Mouse (Mus musculus) CH12.LX (cell line): ENCODE data around the gene Oaz1. TPM values are rescaled to one million over a fixed set of nuclear protein-coding genes. Genes with fewer than 3 reads are reported as not detected.
"Not testable (repeated sequence)": the region's sequence is repeated elsewhere in the genome, so short reads cannot be mapped to it uniquely, and the experiment has no call there.

Source experiments
- DNase-seq: peaks from one replicate; pipeline ENCODE4 v3.0.0-alpha.2; 2013; ENCODE audit errors: extremely low read depth
- H3K27ac ChIP-seq: 2 replicates; pipeline ENCODE4 v1.5.1; 2012; ENCODE audit warnings: low read depth, mild to moderate bottlenecking, control low read depth, moderate library complexity; ENCODE audit not compliant: insufficient read depth
- H3K27me3 ChIP-seq: replicated peaks from 2 replicates; pipeline ENCODE3; 2012; ENCODE audit warnings: inconsistent platforms
- H3K36me3 ChIP-seq, 2 experiments: replicated peaks in 1 of 2; 2 replicates each; pipeline versions ENCODE3 to v1.6.1; 2012; ENCODE audit warnings: inconsistent platforms in 1 of 2, low read length in 1 of 2, mild to moderate bottlenecking in 1 of 2, mixed read lengths in 1 of 2, moderate library complexity in 1 of 2; ENCODE audit not compliant: control insufficient read depth in 1 of 2, insufficient read depth in 1 of 2
- H3K4me1 ChIP-seq, 2 experiments: 2 replicates each; pipeline ENCODE4 v1.6.1; 2012; ENCODE audit warnings: inconsistent platforms in 1 of 2, moderate library complexity in 1 of 2; ENCODE audit not compliant: insufficient read depth in 2 of 2, control insufficient read depth in 1 of 2
- H3K4me2 ChIP-seq: 2 replicates; pipeline ENCODE4 v1.6.1; 2012; ENCODE audit warnings: low read depth, mild to moderate bottlenecking, control low read depth; ENCODE audit not compliant: poor library complexity, insufficient read depth, severe bottlenecking
- H3K4me3 ChIP-seq, 3 experiments: fragments of 150-350 bp in 1 of 3; sonication (generic) in 1 of 3; replicated peaks in 1 of 3; 2 replicates each; pipeline versions ENCODE3 to v1.5.1; 2011 to 2012; ENCODE audit warnings: low read depth in 2 of 3, low read length in 2 of 3, mild to moderate bottlenecking in 2 of 3, moderate library complexity in 2 of 3, control low read depth in 1 of 3, improper control_type of control experiment in 1 of 3, inconsistent platforms in 1 of 3, mixed read lengths in 1 of 3; ENCODE audit not compliant: poor library complexity in 1 of 3
- H3K79me2 ChIP-seq: replicated peaks from 2 replicates; pipeline ENCODE4 v1.6.1; 2012; ENCODE audit warnings: mild to moderate bottlenecking, moderate library complexity; ENCODE audit not compliant: control insufficient read depth, poor library complexity, insufficient read depth, severe bottlenecking; ENCODE audit errors: extremely low read depth
- H3K9ac ChIP-seq: 2 replicates; pipeline ENCODE4 v1.6.1; 2012; ENCODE audit warnings: low read depth, mild to moderate bottlenecking, control low read depth, moderate library complexity; ENCODE audit not compliant: insufficient read depth
- H3K9me3 ChIP-seq: replicated peaks from 2 replicates; pipeline ENCODE3; 2012; ENCODE audit warnings: low read length, inconsistent platforms, mixed read lengths
- CHD2 ChIP-seq: IDR thresholded peaks from 2 replicates; pipeline ENCODE4 v1.6.1; 2011; ENCODE audit warnings: low read length, improper control_type of control experiment
- CTCF ChIP-seq, 2 experiments: IDR thresholded peaks in 1 of 2; conservative IDR thresholded peaks in 1 of 2; 2 replicates each; pipeline ENCODE4 v1.5.1; 2011 to 2012; ENCODE audit warnings: low read depth in 2 of 2, low read length in 2 of 2, improper control_type of control experiment in 1 of 2, inconsistent platforms in 1 of 2, mild to moderate bottlenecking in 1 of 2, moderate library complexity in 1 of 2
- E2F4 ChIP-seq: IDR thresholded peaks from 2 replicates; pipeline ENCODE4 v1.6.1; 2011; ENCODE audit warnings: low read depth, low read length, improper control_type of control experiment; ENCODE audit not compliant: insufficient replicate concordance
- EP300 ChIP-seq: IDR thresholded peaks from 2 replicates; pipeline ENCODE4 v1.6.1; 2011; ENCODE audit warnings: low read length, improper control_type of control experiment
- JUN ChIP-seq: IDR thresholded peaks from 2 replicates; pipeline ENCODE4 v1.6.1; 2011; ENCODE audit warnings: low read depth, mild to moderate bottlenecking, low read length, improper control_type of control experiment, moderate library complexity; ENCODE audit not compliant: insufficient read depth
- KAT2A ChIP-seq: IDR thresholded peaks from 2 replicates; pipeline ENCODE4 v1.6.1; 2012; ENCODE audit warnings: low read length, improper control_type of control experiment, inconsistent platforms; ENCODE audit not compliant: insufficient replicate concordance
- MAZ ChIP-seq: IDR thresholded peaks from 2 replicates; pipeline ENCODE4 v1.6.1; 2012; ENCODE audit warnings: low read depth, mild to moderate bottlenecking, inconsistent platforms, low read length, improper control_type of control experiment, moderate library complexity
- MYC ChIP-seq: IDR thresholded peaks from 2 replicates; pipeline ENCODE4 v1.6.1; 2011; ENCODE audit warnings: low read depth, mild to moderate bottlenecking, improper control_type of control experiment, low read length
- PAX5 ChIP-seq: IDR thresholded peaks from 2 replicates; pipeline ENCODE4 v1.6.1; 2012; ENCODE audit warnings: low read length, inconsistent platforms, mixed read lengths
- POLR2A ChIP-seq: IDR thresholded peaks from 2 replicates; pipeline ENCODE4 v1.6.1; 2011; ENCODE audit warnings: low read depth, mild to moderate bottlenecking, improper control_type of control experiment, low read length
- RCOR1 ChIP-seq: conservative IDR thresholded peaks from 2 replicates; pipeline ENCODE4 v1.6.1; 2012; ENCODE audit warnings: low read depth, mild to moderate bottlenecking, inconsistent platforms, low read length, improper control_type of control experiment
- SIN3A ChIP-seq: IDR thresholded peaks from 2 replicates; pipeline ENCODE4 v1.6.1; 2012; ENCODE audit warnings: low read length, improper control_type of control experiment, inconsistent platforms
- TBP ChIP-seq: conservative IDR thresholded peaks from 2 replicates; pipeline ENCODE4 v1.6.1; 2011; ENCODE audit warnings: low read depth, low read length, improper control_type of control experiment
- TCF12 ChIP-seq: IDR thresholded peaks from 2 replicates; pipeline ENCODE4 v1.6.1; 2014; ENCODE audit warnings: low read depth, mild to moderate bottlenecking, inconsistent platforms, low read length, improper control_type of control experiment
- USF2 ChIP-seq: conservative IDR thresholded peaks from 2 replicates; pipeline ENCODE4 v1.6.1; 2011; ENCODE audit warnings: low read depth, low read length, improper control_type of control experiment
- ZKSCAN1 ChIP-seq: IDR thresholded peaks from 2 replicates; pipeline ENCODE4 v1.6.1; 2012; ENCODE audit warnings: low read depth, inconsistent platforms, low read length, improper control_type of control experiment, borderline replicate concordance
- ZNF384 ChIP-seq: IDR thresholded peaks from 2 replicates; pipeline ENCODE4 v1.6.1; 2012; ENCODE audit warnings: low read depth, low read length, improper control_type of control experiment, inconsistent platforms
- dilution Hi-C: fragments of 300-500 bp; cut with MboI; formaldehyde crosslinking; loops from 2 replicates; pipeline ENCODE4 v1.14.3; 2020; ENCODE audit warnings: low sequenced_read_pairs; ENCODE audit not compliant: extremely low pct_unique_long_range_greater_than_20kb, extremely low pct_ligation_motif_present
- in situ Hi-C: fragments of 300-500 bp; cut with MboI; formaldehyde crosslinking; loops from 3 replicates; pipeline ENCODE4 v1.14.3; 2019; ENCODE audit warnings: low sequenced_read_pairs, low pct_ligation_motif_present, low pct_unique_long_range_greater_than_20kb, mixed read lengths
- polyA plus RNA-seq: library from polyadenylated mRNA; unstranded; fragments of >175 nt; gene quantifications from 2 replicates; pipeline ENCODE4 v1.2.1, GENCODE M21; 2012; ENCODE audit warnings: low read depth; ENCODE audit not compliant: insufficient read length
- total RNA-seq, 2 experiments: library from RNA; depleted of rRNA; stranded (reverse); fragments of 300-350 nt in 1 of 2; fragments of >200 nt in 1 of 2; gene quantifications; 2 replicates each; pipeline ENCODE4 v1.2.3; 2012 to 2014

Gene Oaz1
- total and polyA plus RNA-seq, 3 experiments, result 646 to 1,081 (median 899) TPM

DNA sequence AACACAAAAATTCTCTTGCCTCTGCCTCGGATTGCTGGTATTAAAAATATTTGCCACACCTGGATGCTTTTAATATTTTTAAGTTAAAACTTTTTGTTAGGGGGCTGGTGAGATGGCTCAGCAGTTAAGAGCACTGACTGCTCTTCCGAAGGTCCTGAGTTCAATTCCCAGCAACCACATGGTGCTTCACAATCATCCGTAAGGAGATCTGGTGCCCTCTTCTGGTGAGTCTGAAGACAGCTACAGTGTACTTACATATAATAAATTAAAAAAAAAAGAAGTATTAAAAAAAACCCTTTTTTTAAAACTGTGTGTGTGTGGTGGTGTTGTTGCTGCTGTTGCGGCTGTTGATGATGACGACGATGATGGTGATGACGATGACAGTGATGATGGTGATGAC, 8.5 kb upstream of the Oaz1 start:
- peaks cover 3 to 12% of the 10 kb centered on the region in 2 experiments for H3K4me1 ChIP-seq
- DNase-seq, H3K36me3 ChIP-seq, H3K79me2 ChIP-seq, H3K27me3 ChIP-seq, H3K9me3 ChIP-seq, H3K4me3 ChIP-seq, dilution Hi-C loops, H3K27ac ChIP-seq, H3K4me2 ChIP-seq, in situ Hi-C loops, H3K9ac ChIP-seq: not testable (repeated sequence)
- TF ChIP-seq MYC (peak; percentile 51; the same call in 1 of the 2 replicates), ZNF384 (0 out of 2 replicates have a peak, but pooled peaks have one; percentile 18), CTCF (conservative IDR thresholded peaks at IDR 0.05 in 1 of 2, IDR thresholded peaks at IDR 0.05 in 1 of 2; ENCODE audit: low read depth in 2 of 2, low read length in 2 of 2) (peak in 1 of 2 experiments; percentile 36; a peak in 2 of 4 replicates)

DNA sequence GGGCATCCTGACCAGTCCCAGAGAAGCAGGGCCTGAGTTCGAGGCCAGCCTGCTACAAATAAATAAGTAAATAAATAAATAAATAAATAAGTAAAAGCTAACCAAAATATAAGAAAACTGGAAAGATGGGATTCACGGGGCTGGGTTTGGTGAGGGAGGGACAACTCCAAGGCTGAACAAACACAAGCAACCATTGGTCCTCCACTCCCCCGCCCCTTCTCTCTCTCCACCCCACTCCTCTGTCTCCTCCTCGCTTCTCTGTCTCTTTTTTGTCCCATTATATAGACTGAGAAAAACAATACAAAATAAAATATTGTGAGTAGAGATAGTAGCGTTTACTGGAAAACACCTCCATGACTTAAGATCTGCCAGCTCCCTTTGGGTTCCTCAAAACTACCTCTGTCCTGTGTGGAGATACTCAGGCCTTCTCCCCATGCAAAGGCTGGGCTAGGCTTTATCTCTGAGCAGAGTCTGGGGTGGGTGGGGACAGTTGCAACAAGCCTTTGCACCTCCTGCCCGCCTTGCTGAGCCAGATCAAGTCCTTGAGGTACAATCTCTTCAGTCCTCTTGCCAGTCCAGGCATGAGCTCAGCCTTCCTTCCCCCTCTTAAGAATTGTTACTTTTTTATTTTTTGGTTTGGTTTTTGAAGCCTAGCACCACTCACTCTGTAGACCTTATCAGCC, 7.7 kb upstream of the Oaz1 start:
- Histone ChIP-seq H3K9me3 (no peaks in the 10 kb centered on the region), H3K27ac (no peak overlapping the region), H3K9ac (no peak overlapping the region), H3K36me3 (no peaks in the 10 kb centered on the region), H3K79me2 (no peaks in the 10 kb centered on the region), H3K4me3 (no peak overlapping the region), H3K4me2 (no peak overlapping the region), H3K27me3 (no peaks in the 10 kb centered on the region), H3K4me1 (peaks cover 2 to 9% of the 10 kb centered on the region in 2 experiments; a peak in 3 of 4 replicates)
- dilution Hi-C loops (no loop called here), in situ Hi-C loops (no loop called here)
- TF ChIP-seq PAX5, result no peak
- TF ChIP-seq POLR2A, result no peak
- TF ChIP-seq SIN3A, result no peak
- TF ChIP-seq KAT2A, result no peak
- TF ChIP-seq E2F4, result no peak
- TF ChIP-seq TBP, result no peak
- TF ChIP-seq ZKSCAN1, result no peak
- TF ChIP-seq CHD2, result no peak
- no peak for TF ChIP-seq EP300
- TF ChIP-seq USF2, result no peak
- no peak for TF ChIP-seq MAZ
- TF ChIP-seq TCF12, result no peak
- no peak for TF ChIP-seq RCOR1
- no peak for TF ChIP-seq JUN
- TF ChIP-seq CTCF (conservative IDR thresholded peaks at IDR 0.05 in 1 of 2, IDR thresholded peaks at IDR 0.05 in 1 of 2; ENCODE audit: low read depth in 2 of 2, low read length in 2 of 2), result no peak
- TF ChIP-seq ZNF384, result no peak
- no peak for DNase-seq
